Mouse (Mus musculus) gonadal fat pad, adult 2 months (tissue): Measurements from ENCODE around the gene Dusp13. TPM values are rescaled to one million over a fixed set of nuclear protein-coding genes. Genes with fewer than 3 reads are reported as not detected.

Experiments
- DNase-seq: peaks from one replicate; pipeline ENCODE4 v3.0.0-alpha.2; 2012; ENCODE audit warnings: low read depth
- polyA plus RNA-seq: library from polyadenylated mRNA; depleted of rRNA; stranded (reverse); fragments of >200 nt; gene quantifications from 2 replicates; pipeline ENCODE4 v1.2.3, GENCODE M21; 2012; rRNA removed

Gene Dusp13
- polyA plus RNA-seq, 1 experiment, result 2.2 TPM

DNA sequence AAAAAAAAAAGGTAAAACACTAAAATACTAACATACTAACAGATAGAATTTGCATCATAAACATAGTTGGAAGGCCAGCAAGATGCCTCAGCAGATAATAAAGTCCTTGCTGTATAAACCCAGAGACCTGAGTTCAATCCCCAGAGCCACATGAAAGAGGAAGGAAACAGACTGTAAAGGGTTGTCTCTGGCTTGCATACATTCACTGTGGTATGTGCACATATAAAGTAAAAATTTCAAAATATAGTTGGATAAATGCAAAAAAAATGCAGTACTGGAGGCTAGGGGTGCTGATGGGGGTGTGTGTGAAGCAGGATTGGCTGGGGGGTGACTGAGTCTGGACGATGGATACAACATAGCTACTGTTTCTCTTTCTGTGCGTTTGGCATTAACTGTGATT, 45.5 kb downstream of the Dusp13 start:
- no peak for DNase-seq

DNA sequence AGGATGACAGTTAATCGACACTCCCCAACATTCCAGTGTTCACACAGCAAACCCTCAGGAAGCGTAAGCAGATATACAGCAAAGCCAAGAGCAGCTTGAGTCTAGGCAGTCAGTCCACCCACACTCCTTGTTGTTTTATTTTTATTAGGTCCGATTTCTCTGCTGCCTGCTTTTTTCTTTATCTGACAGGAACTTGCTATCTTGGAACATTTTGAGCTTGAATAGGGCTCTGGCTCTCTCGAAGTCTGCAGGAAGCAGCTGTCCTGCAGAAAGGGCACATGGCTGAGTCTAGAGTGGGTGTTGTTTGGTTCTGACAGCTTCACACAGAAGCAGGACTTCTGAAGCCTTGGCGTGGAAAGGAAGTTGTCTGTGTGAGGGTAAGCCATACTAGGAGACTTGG, 47.7 kb downstream of the Dusp13 start:
- no peak for DNase-seq

DNA sequence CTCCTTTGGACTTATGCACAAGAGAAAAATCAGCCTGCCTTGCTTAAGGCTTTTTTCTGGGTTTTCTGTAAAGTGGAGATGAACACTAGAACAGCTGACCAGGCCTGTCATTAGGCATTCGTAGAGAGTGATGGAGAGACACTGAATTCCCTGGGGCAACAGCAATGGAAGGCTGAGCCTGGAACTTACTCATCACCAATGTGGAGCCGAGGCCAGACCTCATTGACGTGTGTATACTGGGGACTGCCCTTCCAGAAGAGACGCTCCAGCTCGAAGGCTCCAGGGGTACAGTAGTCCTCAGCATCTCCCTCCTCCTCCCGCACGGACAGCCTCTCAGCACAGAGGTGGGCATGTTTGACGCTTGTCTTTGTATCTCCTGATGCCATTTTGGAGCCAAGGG, 48.3 kb downstream of the Dusp13 start:
- no peak for DNase-seq

DNA sequence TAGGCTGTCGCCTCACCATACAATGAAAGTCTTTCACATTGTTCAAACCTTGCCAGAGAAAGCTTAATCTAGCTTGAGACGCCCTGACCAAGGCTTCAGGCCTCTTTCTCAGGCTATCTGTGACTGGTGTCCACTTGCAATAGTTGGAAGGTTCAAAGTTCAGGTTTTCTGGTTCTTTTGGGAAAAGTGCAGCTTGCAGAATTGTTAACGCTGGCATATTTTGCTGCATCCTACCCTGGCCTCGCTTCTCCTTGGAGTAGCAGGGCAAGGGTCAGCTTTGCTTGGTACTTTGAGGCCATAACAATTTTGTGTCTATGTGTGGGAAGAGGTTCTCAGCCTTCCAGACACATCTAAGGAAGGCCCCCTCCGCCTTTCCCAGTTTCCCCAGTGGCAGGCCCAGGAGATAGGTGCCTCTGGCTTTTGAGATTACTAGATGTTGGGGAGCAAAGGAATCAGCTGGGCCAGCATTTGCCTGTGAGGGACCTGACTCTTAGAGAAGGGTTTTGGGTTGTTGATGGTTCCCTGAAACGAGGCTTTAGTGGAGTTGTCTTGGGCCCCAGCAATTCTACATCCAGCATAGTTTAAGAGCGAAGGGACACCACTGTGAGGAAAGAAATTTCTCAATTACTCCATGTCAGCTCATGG, 54.7 kb downstream of the Dusp13 start:
- DNase-seq, result no peak

DNA sequence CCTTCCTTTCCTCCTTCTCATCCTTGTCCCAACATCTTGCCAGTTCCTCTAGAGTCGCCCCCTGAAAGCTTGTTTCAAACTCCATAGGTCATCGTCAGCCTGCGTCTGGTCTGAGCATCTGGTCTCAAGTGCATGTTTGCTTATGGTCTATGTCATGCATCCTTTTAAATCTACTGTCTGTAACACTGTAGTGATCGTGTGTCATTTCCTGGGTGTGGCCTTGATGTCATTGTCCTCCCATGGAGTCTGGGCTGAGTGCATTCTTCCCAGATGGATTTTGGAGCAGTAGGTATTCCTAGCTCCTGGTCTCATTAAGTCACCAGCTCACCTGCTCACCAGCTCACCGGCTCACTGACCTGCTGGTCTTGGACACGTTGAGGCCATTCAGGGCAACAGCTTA, 56.0 kb downstream of the Dusp13 start:
- DNase-seq, result no peak

DNA sequence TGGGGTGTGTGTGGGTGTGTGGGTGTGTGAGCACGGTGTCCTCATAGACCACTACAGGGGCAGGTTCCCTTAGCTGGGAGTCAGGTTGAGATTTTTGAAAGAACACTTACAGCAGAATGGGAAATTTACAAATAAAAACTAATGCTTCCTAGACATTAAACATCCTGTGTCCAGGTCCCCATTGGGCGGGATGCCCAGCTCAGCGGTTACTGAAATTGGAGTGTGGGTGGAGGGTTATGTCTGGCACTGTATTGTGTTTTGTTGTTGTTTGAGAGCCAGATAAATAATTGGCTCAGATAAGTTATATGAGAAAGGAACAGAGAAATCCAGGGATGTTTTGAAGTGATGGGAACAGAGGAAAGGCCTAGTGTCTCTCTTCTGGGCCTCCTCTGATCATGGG, 59.9 kb downstream of the Dusp13 start:
- DNase-seq, result no peak

DNA sequence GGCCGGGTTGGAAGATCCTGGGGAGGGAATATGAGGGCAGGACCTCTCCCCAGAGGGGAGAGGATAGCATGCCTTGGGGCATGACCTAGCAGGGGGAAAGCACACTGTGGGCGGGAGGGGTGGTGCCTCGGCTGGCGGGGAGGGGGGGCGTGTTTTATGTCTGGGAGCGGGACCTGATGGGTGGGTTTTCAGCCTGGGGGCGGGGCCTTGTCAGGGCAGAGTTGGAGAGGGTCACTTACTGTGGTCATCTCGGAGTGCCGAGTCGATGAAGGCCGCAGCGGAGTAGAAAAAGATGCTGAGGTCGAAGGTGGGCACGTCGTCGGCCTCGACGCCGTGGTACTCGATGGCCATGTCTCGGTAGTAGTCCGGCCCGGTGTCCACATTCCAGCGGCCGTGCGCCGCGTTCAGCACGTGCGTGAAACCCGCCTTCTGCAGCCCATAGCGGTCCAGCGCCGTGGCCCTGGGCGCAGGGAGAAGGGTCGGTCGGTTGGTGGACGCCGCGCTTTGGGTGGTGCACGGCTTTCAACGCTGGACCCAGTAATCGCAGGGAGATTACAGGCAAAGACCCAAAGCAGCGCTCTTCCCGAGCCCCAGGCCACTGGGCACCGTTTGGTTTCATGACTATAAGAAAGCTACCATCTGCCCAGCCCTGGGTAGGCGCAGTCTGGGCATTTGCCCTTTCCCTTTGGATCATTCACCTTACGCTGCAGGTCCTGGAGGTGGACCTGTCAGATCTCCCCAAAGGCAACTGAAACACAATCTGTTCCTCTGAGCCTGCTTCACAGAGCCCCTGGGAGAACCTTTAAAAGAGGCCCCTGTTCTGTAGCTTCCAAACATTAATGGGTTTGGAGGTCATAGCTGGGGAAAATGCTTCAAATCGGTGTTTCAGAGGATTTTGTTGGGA, 64.4 kb downstream of the Dusp13 start:
- DNase-seq, result no peak

DNA sequence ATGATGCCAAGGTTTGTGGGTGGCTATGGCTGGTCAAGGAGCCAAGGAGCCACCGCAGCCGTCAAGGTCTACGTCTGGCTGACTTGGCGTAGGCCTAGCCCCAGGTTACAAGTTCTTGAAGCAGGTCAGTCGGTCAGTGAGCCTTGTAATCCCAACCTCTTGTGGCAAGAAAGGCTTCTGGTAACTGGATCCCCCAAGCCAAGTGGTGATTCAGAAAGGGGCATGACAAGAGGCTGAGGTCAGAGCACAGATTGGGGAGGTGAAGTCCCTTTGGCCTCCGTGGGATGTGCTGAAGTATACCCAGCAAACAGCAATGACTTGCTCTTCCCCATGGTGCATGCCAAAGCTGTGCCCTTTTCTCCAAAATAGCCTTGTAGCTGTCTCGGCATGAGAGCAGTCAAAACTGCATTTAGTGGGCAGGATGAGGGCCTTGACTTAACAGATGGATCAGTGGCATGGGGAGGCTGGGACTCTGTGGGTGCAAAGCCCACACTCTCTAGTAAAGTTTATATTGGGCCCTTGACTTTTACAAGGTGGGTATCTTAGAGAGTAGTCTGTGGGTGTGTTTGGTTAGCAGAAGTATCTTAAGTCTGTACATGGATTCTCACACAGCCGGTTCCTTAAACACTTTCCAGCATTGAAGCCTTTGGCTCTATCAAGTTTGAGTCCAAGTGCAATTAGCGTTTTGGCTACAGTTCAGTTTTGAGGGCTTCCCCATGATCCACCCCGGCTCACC, 65.4 kb downstream of the Dusp13 start:
- DNase-seq, result no peak

DNA sequence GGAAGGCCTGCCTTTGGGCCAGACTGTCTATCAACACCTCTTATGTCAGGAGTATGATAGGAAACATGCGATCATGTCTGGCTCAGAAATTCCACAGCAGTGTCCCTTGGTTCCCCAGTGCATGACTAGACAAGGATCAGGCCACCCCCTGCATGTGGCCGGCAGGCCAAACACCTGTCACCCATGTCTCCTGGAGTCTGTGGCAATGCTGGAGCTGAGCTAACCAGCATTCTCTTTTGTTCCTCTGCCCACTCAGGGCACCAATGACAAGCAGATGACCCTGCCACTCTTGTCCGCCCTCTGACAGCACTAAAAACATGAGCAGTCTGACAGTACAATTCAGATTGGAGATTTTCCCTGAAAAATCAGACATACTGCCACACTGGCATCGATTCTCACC, 67.1 kb downstream of the Dusp13 start:
- no peak for DNase-seq

Other genes starting within 250 kb of the Dusp13 start
- 0.22 TPM in 1 of 2 replicates, not detected in the other for gene Dupd1, start 36.6 kb downstream of the Dusp13 start, polyA plus RNA-seq
- 16.8 and 19.2 TPM in 2 replicates for gene Samd8, start 650 bp downstream of the Dusp13 start, polyA plus RNA-seq
- gene Vdac2, start 74.1 kb upstream of the Dusp13 start, polyA plus RNA-seq, result 158 and 180 TPM in 2 replicates
- 29.8 and 37.6 TPM in 2 replicates for gene Comtd1, start 97.8 kb upstream of the Dusp13 start, polyA plus RNA-seq
- 30.9 and 43.6 TPM in 2 replicates for gene Zfp503, start 238.4 kb upstream of the Dusp13 start, polyA plus RNA-seq